Mouse (Mus musculus): ENCODE data around the gene Gm6268. TPM values are rescaled to one million over a fixed set of nuclear protein-coding genes. Genes with fewer than 3 reads are reported as not detected.
A peak's percentile ranks its signal among the peaks of the same experiment; 100 is the strongest.

Gene Gm6268
- polyA plus RNA-seq, 1 experiment from 2014 or later = not detected

GRCm38 (mm10) chrX:36434993-36435392 lies 33.9 kb downstream of the Gm6268 start:
- no peak overlapping the region for H3K4me3 ChIP-seq (replicated peaks; ENCODE audit: low read depth, low read length)
- H3K4me2 ChIP-seq (ENCODE audit: low read length) = no peak overlapping the region
- no peaks in the 10 kb centered on the region for H3K9me3 ChIP-seq (ENCODE audit: control insufficient read depth, low read length)
- ATAC-seq (ENCODE audit: low FRiP score, low TSS enrichment) (no peak), DNase-seq (peak; percentile 25)
- WGBS = 42% methylated on average over 6 of the region's 6 CpGs
- H3K27ac ChIP-seq (replicated peaks; ENCODE audit: low read depth, low read length) = no peak overlapping the region
- H3K4me1 ChIP-seq (ENCODE audit: control insufficient read depth, insufficient read depth, low read length) = no peaks in the 10 kb centered on the region
- H3K27me3 ChIP-seq (ENCODE audit: control insufficient read depth, insufficient read depth, low read length) = no peaks in the 10 kb centered on the region
- no peaks in the 10 kb centered on the region for H3K36me3 ChIP-seq (ENCODE audit: control insufficient read depth, insufficient read depth, low read length)
- no peak overlapping the region for H3K9ac ChIP-seq (replicated peaks; ENCODE audit: low read length)

GRCm38 (mm10) chrX:36437932-36438331 lies 36.9 kb downstream of the Gm6268 start:
- no peak for ATAC-seq (ENCODE audit: low FRiP score, low TSS enrichment)
- no peak for DNase-seq
- no peaks in the 10 kb centered on the region for H3K27me3 ChIP-seq (ENCODE audit: control insufficient read depth, insufficient read depth, low read length)
- no peaks in the 10 kb centered on the region for H3K4me1 ChIP-seq (ENCODE audit: control insufficient read depth, insufficient read depth, low read length)
- H3K27ac ChIP-seq (replicated peaks; ENCODE audit: low read depth, low read length) = no peak overlapping the region
- H3K4me2 ChIP-seq (ENCODE audit: low read length) = no peak overlapping the region
- no peaks in the 10 kb centered on the region for H3K9me3 ChIP-seq (ENCODE audit: control insufficient read depth, low read length)
- no peaks in the 10 kb centered on the region for H3K36me3 ChIP-seq (ENCODE audit: control insufficient read depth, insufficient read depth, low read length)
- 97% methylated on average over 1 of the region's 1 CpGs for WGBS
- no peak overlapping the region for H3K9ac ChIP-seq (replicated peaks; ENCODE audit: low read length)
- no peak overlapping the region for H3K4me3 ChIP-seq (replicated peaks; ENCODE audit: low read depth, low read length)

Small RNA genes within 50 kb of the gene (microRNA-seq; reads per million reads assigned to microRNA genes)
- gene Gm44485 = not detected

Other genes starting within 250 kb of the Gm6268 start
- gene Zcchc12, start 205.4 kb upstream of the Gm6268 start, polyA plus RNA-seq (2014; fragmentation: Nextera tagmentation; extraction: Ambion mirVana) = 313 and 328 TPM in 2 replicates
- gene Lonrf3, start 72.9 kb upstream of the Gm6268 start, polyA plus RNA-seq (2014; fragmentation: Nextera tagmentation; extraction: Ambion mirVana) = 0.40 and 1.0 TPM in 2 replicates
- not detected in 2 replicates for gene Gm14569, start 90.5 kb downstream of the Gm6268 start, polyA plus RNA-seq (2014; fragmentation: Nextera tagmentation; extraction: Ambion mirVana)
- gene Pgrmc1, start 196.9 kb downstream of the Gm6268 start, polyA plus RNA-seq (2014; fragmentation: Nextera tagmentation; extraction: Ambion mirVana) = 708 and 733 TPM in 2 replicates
- 6.2 and 7.2 TPM in 2 replicates for gene Akap17b, start 244.1 kb downstream of the Gm6268 start, polyA plus RNA-seq (2014; fragmentation: Nextera tagmentation; extraction: Ambion mirVana)